Mouse (Mus musculus) layer of hippocampus, postnatal 14 days (tissue): ENCODE measurements around the gene Gm26558. TPM values are rescaled to one million over a fixed set of nuclear protein-coding genes. Genes with fewer than 3 reads are reported as not detected.

Experiments
- total RNA-seq, 2 experiments: library from RNA; stranded (reverse); gene quantifications; 2 replicates each; pipeline ENCODE4 v1.2.3; 2021

Gm26558 gene
- total RNA-seq, 2 experiments from 2014 or later: 0.48 TPM; not detected in 1

Other genes with a start within 250 kb of the Gm26558 start
- gene Sp5, start 187.2 kb downstream of the Gm26558 start, total RNA-seq: under 1 TPM; 0.64 to 0.85 TPM
- 1 to 10 TPM in 1 of 2 experiments, under 1 TPM in 1; 0.72 to 1.1 TPM for gene Erich2, start 153.3 kb downstream of the Gm26558 start, total RNA-seq
- 100 to 1,000 TPM; 248 to 268 TPM for gene Gad1, start 109.0 kb downstream of the Gm26558 start, total RNA-seq
- 100 to 1,000 TPM in 1 of 2 experiments, 10 to 100 TPM in 1; 95.0 to 103 TPM for gene Gorasp2, start 532 bp downstream of the Gm26558 start, total RNA-seq
- gene Tlk1, start 163.6 kb upstream of the Gm26558 start, total RNA-seq: 10 to 100 TPM; 63.5 to 64.9 TPM